Mouse (Mus musculus): ENCODE results near the gene Kcnc1. TPM values are rescaled to one million over a fixed set of nuclear protein-coding genes. Genes with fewer than 3 reads are reported as not detected.

The Kcnc1 gene
- polyA plus RNA-seq, 1 experiment from 2014 or later = not detected

GRCm38 (mm10) chr7:46482099-46482531, 85.8 kb downstream of the Kcnc1 start:
- Histone ChIP-seq H3K4me1 (replicated peaks) (peaks cover 22% of the 10 kb centered on the region), H3K36me3 (no peaks in the 10 kb centered on the region), H3K27me3 (no peaks in the 10 kb centered on the region), H3K9me3 (replicated peaks) (no peaks in the 10 kb centered on the region), H3K9ac (no peak overlapping the region), H3K4me3 (no peak overlapping the region), H3K4me2 (no peak overlapping the region), H3K27ac (peak overlapping the region; percentile 78)
- WGBS = 23% methylated on average over 2 of the region's 2 CpGs
- ATAC-seq (replicated peaks; ENCODE audit: insufficient number of reproducible peaks, insufficient read depth, low FRiP score, low read depth) = peak; percentile 93

- Histone ChIP-seq H3K4me2 (no peak overlapping the region), H3K4me3 (no peak overlapping the region), H3K36me3 (no peaks in the 10 kb centered on the region), H3K27me3 (no peaks in the 10 kb centered on the region), H3K9me3 (replicated peaks) (no peaks in the 10 kb centered on the region), H3K27ac (peak overlapping the region; percentile 78; the same call in 1 of the 2 replicates), H3K9ac (no peak overlapping the region), H3K4me1 (replicated peaks) (peaks cover 22% of the 10 kb centered on the region)
- WGBS = 45% methylated on average over 10 of the region's 10 CpGs
- no peak for ATAC-seq (replicated peaks; ENCODE audit: insufficient number of reproducible peaks, insufficient read depth, low FRiP score, low read depth)
Observed at GRCm38 (mm10) chr7:46483050-46483449, 86.8 kb downstream of the Kcnc1 start.

GRCm38 (mm10) chr7:46484223-46484622, 87.9 kb downstream of the Kcnc1 start:
- no peak overlapping the region for H3K4me3 ChIP-seq

GRCm38 (mm10) chr7:46486761-46487160, 90.5 kb downstream of the Kcnc1 start:
- H3K9me3 ChIP-seq (replicated peaks) = no peaks in the 10 kb centered on the region
- no peaks in the 10 kb centered on the region for H3K27me3 ChIP-seq
- no peak overlapping the region for H3K27ac ChIP-seq
- no peak for ATAC-seq (replicated peaks; ENCODE audit: insufficient number of reproducible peaks, insufficient read depth, low FRiP score, low read depth)
- peaks cover 15% of the 10 kb centered on the region for H3K4me1 ChIP-seq (replicated peaks)
- no peak overlapping the region for H3K4me2 ChIP-seq
- H3K4me3 ChIP-seq = no peak overlapping the region
- H3K9ac ChIP-seq = no peak overlapping the region
- H3K36me3 ChIP-seq = no peaks in the 10 kb centered on the region
- 80% methylated on average over 5 of the region's 5 CpGs for WGBS

More at GRCm38 (mm10) chr7:46484223-46484622, 87.9 kb downstream of the Kcnc1 start:
- no peaks in the 10 kb centered on the region for H3K9me3 ChIP-seq (replicated peaks)
- no peaks in the 10 kb centered on the region for H3K36me3 ChIP-seq
- no peak overlapping the region for H3K9ac ChIP-seq
- 71% methylated on average over 6 of the region's 6 CpGs for WGBS
- no peak for ATAC-seq (replicated peaks; ENCODE audit: insufficient number of reproducible peaks, insufficient read depth, low FRiP score, low read depth)
- H3K27ac ChIP-seq = no peak overlapping the region
- peaks cover 22% of the 10 kb centered on the region for H3K4me1 ChIP-seq (replicated peaks)
- no peak overlapping the region for H3K4me2 ChIP-seq
- no peaks in the 10 kb centered on the region for H3K27me3 ChIP-seq

GRCm38 (mm10) chr7:46487354-46487753, 91.1 kb downstream of the Kcnc1 start:
- no peak for ATAC-seq (replicated peaks; ENCODE audit: insufficient number of reproducible peaks, insufficient read depth, low FRiP score, low read depth)
- Histone ChIP-seq H3K27ac (no peak overlapping the region), H3K9ac (no peak overlapping the region), H3K4me1 (replicated peaks) (peaks cover 9% of the 10 kb centered on the region), H3K36me3 (no peaks in the 10 kb centered on the region), H3K4me3 (no peak overlapping the region), H3K27me3 (no peaks in the 10 kb centered on the region), H3K4me2 (no peak overlapping the region), H3K9me3 (replicated peaks) (no peaks in the 10 kb centered on the region)
- WGBS = 49% methylated on average over 4 of the region's 4 CpGs

Other genes with a start within 250 kb of the Kcnc1 start
- gene Abcc8, start 216.5 kb upstream of the Kcnc1 start, polyA plus RNA-seq (2015; fragmentation: Nextera tagmentation; extraction: Ambion mirVana) = 18.1 and 20.0 TPM in 2 replicates
- gene Ush1c, start 158.0 kb upstream of the Kcnc1 start, polyA plus RNA-seq (2015; fragmentation: Nextera tagmentation; extraction: Ambion mirVana) = 2.1 and 2.6 TPM in 2 replicates
- 0.05 TPM in 1 of 2 replicates, not detected in the other for gene Otog, start 155.5 kb upstream of the Kcnc1 start, polyA plus RNA-seq (2015; fragmentation: Nextera tagmentation; extraction: Ambion mirVana)
- 0.10 and 0.30 TPM in 2 replicates for gene Myod1, start 20.0 kb upstream of the Kcnc1 start, polyA plus RNA-seq (2015; fragmentation: Nextera tagmentation; extraction: Ambion mirVana)
- 9.3 and 10.3 TPM in 2 replicates for gene Sergef, start 243.3 kb downstream of the Kcnc1 start, polyA plus RNA-seq (2015; fragmentation: Nextera tagmentation; extraction: Ambion mirVana)